Mouse (Mus musculus): ENCODE data around the gene Aldoart1. TPM values are rescaled to one million over a fixed set of nuclear protein-coding genes. Genes with fewer than 3 reads are reported as not detected.

Gene Aldoart1
- polyA plus RNA-seq, 1 experiment from 2014 or later = 0.08 TPM

GRCm38 (mm10) chr4:72800816-72801215 is 51.6 kb downstream of the Aldoart1 start:
- no peak overlapping the region for H3K9ac ChIP-seq (ENCODE audit: low read depth, low read length)
- no peaks in the 10 kb centered on the region for H3K36me3 ChIP-seq (ENCODE audit: insufficient read depth, low read length)
- no peak overlapping the region for H3K27ac ChIP-seq
- no peak for ATAC-seq (replicated peaks; ENCODE audit: low FRiP score, low read depth)
- DNase-seq (ENCODE audit: low spot score) = no peak
- 80% methylated on average over 1 of the region's 1 CpGs for WGBS
- H3K4me2 ChIP-seq (ENCODE audit: low read length) = no peak overlapping the region
- no peak overlapping the region for H3K4me3 ChIP-seq (replicated peaks; ENCODE audit: low read depth, low read length)
- H3K27me3 ChIP-seq (ENCODE audit: insufficient read depth, low read length) = no peaks in the 10 kb centered on the region
- H3K9me3 ChIP-seq (replicated peaks; ENCODE audit: low read length) = no peaks in the 10 kb centered on the region
- TF ChIP-seq CTCF (IDR thresholded peaks at IDR 0.05; ENCODE audit: low read depth) = no peak
- H3K4me1 ChIP-seq (replicated peaks; ENCODE audit: insufficient read depth, low read length) = no peaks in the 10 kb centered on the region
